Mouse (Mus musculus) heart, postnatal 0 days (tissue): Measurements from ENCODE around the gene Slc25a45.

Source experiments
- CTCF ChIP-seq: IDR thresholded peaks from 2 replicates; pipeline ENCODE4 v1.5.1; 2016; ENCODE audit warnings: antibody characterized with exemption, control low read depth, low read depth
- EP300 ChIP-seq: IDR thresholded peaks from 2 replicates; pipeline ENCODE4 v1.6.1; 2016; ENCODE audit warnings: antibody characterized with exemption, low read depth

DNA sequence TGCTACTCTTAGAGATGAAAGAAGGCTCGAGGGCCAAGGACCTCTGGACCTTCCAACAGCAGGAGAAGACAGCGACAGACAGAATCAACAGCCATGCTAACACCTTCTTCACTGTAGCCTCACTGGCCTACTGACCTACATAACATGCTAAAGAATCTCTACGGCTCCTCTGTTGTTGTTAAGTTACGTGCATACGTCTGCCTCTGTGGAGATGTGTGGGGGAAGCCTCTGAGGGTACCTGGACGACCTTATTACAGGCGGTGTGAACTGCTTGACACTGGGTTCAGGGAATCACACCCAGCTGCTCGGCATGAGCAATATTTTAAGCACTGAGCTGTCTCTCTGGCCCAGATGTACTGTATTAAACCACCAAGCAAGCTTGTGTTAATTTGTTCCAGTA, 49.9 kb downstream of the Slc25a45 start:
- TF ChIP-seq CTCF: no peak
- no peak for TF ChIP-seq EP300
